Mouse (Mus musculus) limb, embryonic 11.5 days (tissue): ENCODE measurements at regions not wholly inside any gene's neighbourhood (a gene's known extent, or its start where the extent isn't known, plus 50 kb on each side); places are given as distances from the start of the nearest gene placed in this dataset.

ENCODE experiments used
- ATAC-seq: fragments of 200-750 bp; cut with Nextera tagmentation; 2 replicates; pipeline ENCODE4 v1.8.0; 2017; ENCODE audit warnings: low read depth; ENCODE audit not compliant: insufficient number of reproducible peaks, low FRiP score, low TSS enrichment
- DNase-seq: peaks from one replicate; pipeline ENCODE4 v3.0.0-alpha.2; 2015; ENCODE audit warnings: low spot score
- H3K27ac ChIP-seq: fragments of 300-500 bp; sonication (generic); replicated peaks from 2 replicates; pipeline ENCODE4 v1.5.1; 2014; ENCODE audit warnings: low read depth, mild to moderate bottlenecking, low read length
- H3K27me3 ChIP-seq: fragments of 300-500 bp; sonication (generic); 2 replicates; pipeline ENCODE4 v1.6.1; 2014; ENCODE audit warnings: mild to moderate bottlenecking, low read length, mixed read lengths; ENCODE audit not compliant: control insufficient read depth, insufficient read depth
- H3K36me3 ChIP-seq: fragments of 300-500 bp; sonication (generic); 2 replicates; pipeline ENCODE4 v1.6.1; 2014; ENCODE audit warnings: mild to moderate bottlenecking, low read length, moderate library complexity, mixed read lengths; ENCODE audit not compliant: control insufficient read depth, insufficient read depth
- H3K4me1 ChIP-seq: fragments of 300-500 bp; sonication (generic); 2 replicates; pipeline ENCODE4 v1.6.1; 2014; ENCODE audit warnings: low read length, mixed read lengths; ENCODE audit not compliant: control insufficient read depth, insufficient read depth
- H3K4me2 ChIP-seq: fragments of 300-500 bp; sonication (generic); 2 replicates; pipeline ENCODE4 v1.6.1; 2014; ENCODE audit warnings: low read depth, mild to moderate bottlenecking, moderate library complexity; ENCODE audit not compliant: severe bottlenecking
- H3K4me3 ChIP-seq: fragments of 300-500 bp; sonication (generic); 2 replicates; pipeline ENCODE4 v1.5.1; 2014; ENCODE audit warnings: low read depth, low read length
- H3K9ac ChIP-seq: fragments of 300-500 bp; sonication (generic); 2 replicates; pipeline ENCODE4 v1.6.1; 2014; ENCODE audit warnings: mild to moderate bottlenecking, low read length
- H3K9me3 ChIP-seq: fragments of 300-500 bp; sonication (generic); 2 replicates; pipeline ENCODE4 v1.6.1; 2016; ENCODE audit warnings: low read length; ENCODE audit not compliant: control insufficient read depth
- WGBS: fragments of 180-500 bp; shearing (Covaris S2); extraction: QIAGEN DNeasy Blood & Tissue Kit; methylation state at CpG from one replicate; pipeline ENCODE4 v1.1.7; 2014; 5-methylcytosine and 5-hydroxymethylcytosine counted together

DNA sequence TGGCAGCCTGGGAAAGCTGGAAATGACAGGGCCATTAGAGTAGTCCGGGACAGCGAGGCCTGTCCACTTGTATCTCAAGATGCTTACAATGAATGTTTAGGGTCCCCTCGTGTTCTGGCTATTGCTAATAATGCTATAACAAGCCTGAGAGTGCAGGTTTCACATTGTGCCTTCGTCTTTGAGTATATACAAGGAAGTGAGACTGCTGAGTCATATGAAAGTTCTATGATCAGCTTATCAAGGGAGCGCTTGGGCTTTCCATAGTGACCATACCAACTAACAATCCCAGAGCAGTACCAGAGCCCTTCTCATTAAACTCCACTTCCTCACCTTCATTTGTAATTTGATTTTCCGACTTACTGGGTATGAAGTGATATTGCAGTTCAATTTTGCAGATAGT, 86.2 kb upstream of the Kitl start:
- Histone ChIP-seq H3K4me3 (no peak overlapping the region), H3K4me1 (no peaks in the 10 kb centered on the region), H3K27ac (no peak overlapping the region), H3K9ac (no peak overlapping the region), H3K36me3 (no peaks in the 10 kb centered on the region), H3K4me2 (no peak overlapping the region), H3K27me3 (no peaks in the 10 kb centered on the region), H3K9me3 (no peaks in the 10 kb centered on the region)
- ATAC-seq (no peak), DNase-seq (no peak)
- 92% methylated on average over 6 of the region's 6 CpGs for WGBS

DNA sequence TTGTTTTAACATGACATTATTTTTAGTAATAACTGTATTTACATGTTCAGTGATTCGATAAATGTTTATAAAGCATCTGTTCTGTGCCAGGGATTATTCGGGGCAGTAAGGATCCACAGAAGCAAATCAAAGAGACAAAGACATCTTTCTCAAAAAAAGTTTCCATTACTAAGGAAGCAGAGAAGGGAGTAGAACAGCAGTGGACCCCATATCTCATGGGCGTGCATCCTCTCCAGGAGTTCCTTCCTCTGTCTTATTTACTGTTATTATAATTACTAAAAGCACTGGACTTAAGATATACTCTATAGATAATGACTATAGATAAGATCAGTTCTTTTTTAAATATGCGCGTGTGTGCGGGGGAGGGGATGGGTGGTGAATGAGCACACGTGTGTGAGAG, 87.5 kb upstream of the Kitl start:
- no peak overlapping the region for H3K27ac ChIP-seq
- WGBS: 95% methylated on average over 7 of the region's 7 CpGs
- no peak overlapping the region for H3K4me3 ChIP-seq
- no peaks in the 10 kb centered on the region for H3K9me3 ChIP-seq
- H3K4me1 ChIP-seq: no peaks in the 10 kb centered on the region
- H3K36me3 ChIP-seq: no peaks in the 10 kb centered on the region
- no peak for ATAC-seq
- H3K4me2 ChIP-seq: no peak overlapping the region
- no peaks in the 10 kb centered on the region for H3K27me3 ChIP-seq
- DNase-seq: no peak
- no peak overlapping the region for H3K9ac ChIP-seq

DNA sequence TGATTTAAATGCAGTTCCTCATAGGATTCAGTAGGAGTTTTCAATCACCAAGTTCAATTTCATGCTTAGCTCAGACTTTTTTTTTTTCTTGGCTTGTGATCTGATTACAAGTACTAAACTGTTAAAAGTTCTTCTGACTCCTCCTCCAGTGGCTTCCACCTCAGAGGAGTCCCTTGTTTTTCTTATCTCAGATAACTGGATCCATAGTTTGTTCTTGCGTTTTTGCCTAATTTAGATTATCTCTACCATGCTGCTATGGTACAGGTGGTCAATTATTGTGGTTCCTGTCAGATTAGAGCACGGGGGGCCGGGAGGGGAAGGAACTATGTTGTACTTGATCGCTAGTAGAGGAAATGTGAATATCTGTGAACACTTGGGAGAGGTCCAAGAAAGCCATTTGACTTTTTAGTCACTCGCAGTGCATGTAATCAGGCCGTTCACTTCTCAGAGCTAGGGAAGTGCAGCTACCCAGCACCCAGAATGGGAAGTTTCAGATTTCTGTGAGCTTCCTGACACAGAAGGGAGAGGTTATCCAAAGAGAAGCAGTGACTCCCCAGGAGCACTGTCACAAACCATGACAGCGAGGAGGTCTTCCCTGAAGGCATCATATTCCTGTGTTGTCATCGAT, 89.0 kb upstream of the Kitl start:
- H3K9me3 ChIP-seq: no peaks in the 10 kb centered on the region
- no peaks in the 10 kb centered on the region for H3K27me3 ChIP-seq
- no peak overlapping the region for H3K4me3 ChIP-seq
- H3K27ac ChIP-seq: no peak overlapping the region
- 82% methylated on average over 8 of the region's 8 CpGs for WGBS
- DNase-seq: no peak
- H3K9ac ChIP-seq: no peak overlapping the region
- no peak for ATAC-seq
- H3K4me2 ChIP-seq: no peak overlapping the region
- H3K36me3 ChIP-seq: no peaks in the 10 kb centered on the region
- H3K4me1 ChIP-seq: no peaks in the 10 kb centered on the region

DNA sequence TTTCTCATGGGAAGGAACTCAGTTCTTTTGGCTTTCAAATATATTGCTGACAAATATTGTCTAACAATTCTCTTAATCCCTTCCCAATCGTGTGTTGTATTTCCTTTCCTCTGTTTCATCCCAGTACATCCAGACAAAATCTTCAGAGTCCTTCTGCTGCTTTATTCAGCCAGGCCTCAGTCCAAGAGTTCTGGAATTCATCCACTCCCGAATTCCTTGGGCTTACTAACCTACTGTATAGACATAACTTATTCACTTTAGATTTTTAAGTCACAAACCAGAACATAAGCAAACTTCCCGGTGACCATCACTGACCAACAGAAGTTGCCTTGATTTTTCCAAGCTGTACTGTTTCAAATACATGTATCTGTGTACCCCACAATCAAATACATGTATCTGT, 90.9 kb upstream of the Kitl start:
- Histone ChIP-seq H3K9ac (no peak overlapping the region), H3K9me3 (no peaks in the 10 kb centered on the region), H3K4me3 (no peak overlapping the region), H3K36me3 (no peaks in the 10 kb centered on the region), H3K4me1 (no peaks in the 10 kb centered on the region), H3K27ac (no peak overlapping the region), H3K4me2 (no peak overlapping the region), H3K27me3 (no peaks in the 10 kb centered on the region)
- WGBS: 83% methylated on average over 3 of the region's 3 CpGs
- no peak for DNase-seq
- ATAC-seq: no peak

DNA sequence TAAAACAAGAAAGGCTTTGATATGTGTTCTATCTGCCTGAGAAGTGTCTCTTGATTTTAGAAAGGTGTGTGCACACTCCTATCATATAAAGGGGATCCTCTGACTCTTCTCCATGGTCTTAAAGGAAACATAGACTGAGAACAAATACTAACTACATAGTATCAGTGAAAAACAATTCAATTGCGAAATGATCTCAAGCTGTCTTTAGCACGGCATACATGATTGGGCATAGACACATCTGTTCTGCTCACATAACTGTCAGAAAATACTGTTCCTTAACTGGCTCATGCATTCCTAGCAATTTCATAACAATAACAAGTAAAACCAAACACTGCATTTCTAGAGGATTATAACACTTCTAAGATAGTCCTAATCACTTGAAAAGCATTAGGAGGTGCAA, 95.5 kb upstream of the Kitl start:
- 89% methylated on average over 2 of the region's 2 CpGs for WGBS

DNA sequence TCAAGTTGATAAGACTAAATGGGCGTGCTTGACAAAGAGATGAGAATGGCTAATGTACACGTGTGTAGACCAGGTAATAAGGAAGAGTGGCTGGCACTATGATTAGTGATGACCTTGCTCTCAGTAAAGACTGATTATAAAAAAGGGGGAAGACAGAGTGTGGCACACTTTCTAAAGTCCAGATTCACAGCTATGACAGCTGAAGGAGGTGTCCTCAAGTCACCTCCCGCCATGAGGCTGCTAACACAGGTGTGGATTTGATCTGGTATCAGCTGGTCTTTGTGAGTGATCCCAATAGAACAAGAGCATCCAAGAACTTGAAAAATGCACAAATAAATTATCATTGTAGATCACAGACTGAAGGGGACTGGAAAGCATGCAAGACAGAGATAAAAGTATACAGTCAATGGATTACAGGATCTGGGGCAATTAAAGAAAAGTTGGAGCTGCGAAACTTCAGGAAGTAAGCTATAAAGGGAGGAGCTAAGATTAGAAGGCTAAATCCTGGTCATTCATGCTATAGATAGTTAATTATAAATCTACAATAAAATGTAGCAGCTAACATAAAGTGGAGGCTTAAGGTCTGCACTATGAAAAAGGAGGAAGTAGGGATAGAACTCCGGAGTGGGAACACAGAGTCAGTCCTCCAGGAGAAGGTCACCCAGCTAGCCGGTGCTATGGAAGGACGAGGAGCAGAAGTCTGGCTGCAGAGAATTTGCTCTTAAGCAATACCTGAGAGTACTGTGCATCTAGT, 96.7 kb upstream of the Kitl start:
- H3K27me3 ChIP-seq: no peaks in the 10 kb centered on the region
- WGBS: 93% methylated on average over 7 of the region's 7 CpGs
- no peak overlapping the region for H3K4me2 ChIP-seq
- no peak overlapping the region for H3K9ac ChIP-seq
- H3K27ac ChIP-seq: no peak overlapping the region
- ATAC-seq: no peak
- no peak overlapping the region for H3K4me3 ChIP-seq
- no peaks in the 10 kb centered on the region for H3K4me1 ChIP-seq
- DNase-seq: no peak
- no peaks in the 10 kb centered on the region for H3K9me3 ChIP-seq
- H3K36me3 ChIP-seq: no peaks in the 10 kb centered on the region

More for the DNA sequence above, 95.5 kb upstream of the Kitl start:
- ATAC-seq (no peak), DNase-seq (no peak)
- H3K9me3 ChIP-seq: no peaks in the 10 kb centered on the region
- no peak overlapping the region for H3K9ac ChIP-seq
- H3K27me3 ChIP-seq: no peaks in the 10 kb centered on the region
- no peak overlapping the region for H3K4me3 ChIP-seq
- no peaks in the 10 kb centered on the region for H3K4me1 ChIP-seq
- no peak overlapping the region for H3K4me2 ChIP-seq
- H3K36me3 ChIP-seq: no peaks in the 10 kb centered on the region
- H3K27ac ChIP-seq: no peak overlapping the region

DNA sequence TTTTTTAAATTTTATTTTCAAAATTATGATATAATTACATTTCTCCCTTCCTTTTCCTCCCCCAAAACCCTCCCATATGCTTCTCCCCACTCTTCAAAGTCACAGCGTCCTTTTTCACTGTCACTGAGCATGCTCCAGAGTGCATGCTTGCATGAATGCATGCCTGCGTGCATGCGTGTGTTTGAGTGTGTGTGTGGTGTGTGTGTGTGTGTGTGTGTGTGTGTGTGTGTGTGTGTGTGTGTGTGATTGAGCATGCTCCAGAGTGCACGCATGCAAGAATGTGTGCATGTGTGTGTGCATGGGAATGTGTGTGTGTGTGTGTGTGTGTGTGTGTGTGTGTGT, 101.6 kb upstream of the Kitl start:
- no peak overlapping the region for H3K4me2 ChIP-seq
- ATAC-seq (no peak), DNase-seq (no peak)
- H3K36me3 ChIP-seq: no peaks in the 10 kb centered on the region
- no peak overlapping the region for H3K4me3 ChIP-seq
- H3K27ac ChIP-seq: no peak overlapping the region
- no peaks in the 10 kb centered on the region for H3K4me1 ChIP-seq
- no peak overlapping the region for H3K9ac ChIP-seq
- H3K9me3 ChIP-seq: no peaks in the 10 kb centered on the region
- no peaks in the 10 kb centered on the region for H3K27me3 ChIP-seq
- 88% methylated on average over 4 of the region's 4 CpGs for WGBS

DNA sequence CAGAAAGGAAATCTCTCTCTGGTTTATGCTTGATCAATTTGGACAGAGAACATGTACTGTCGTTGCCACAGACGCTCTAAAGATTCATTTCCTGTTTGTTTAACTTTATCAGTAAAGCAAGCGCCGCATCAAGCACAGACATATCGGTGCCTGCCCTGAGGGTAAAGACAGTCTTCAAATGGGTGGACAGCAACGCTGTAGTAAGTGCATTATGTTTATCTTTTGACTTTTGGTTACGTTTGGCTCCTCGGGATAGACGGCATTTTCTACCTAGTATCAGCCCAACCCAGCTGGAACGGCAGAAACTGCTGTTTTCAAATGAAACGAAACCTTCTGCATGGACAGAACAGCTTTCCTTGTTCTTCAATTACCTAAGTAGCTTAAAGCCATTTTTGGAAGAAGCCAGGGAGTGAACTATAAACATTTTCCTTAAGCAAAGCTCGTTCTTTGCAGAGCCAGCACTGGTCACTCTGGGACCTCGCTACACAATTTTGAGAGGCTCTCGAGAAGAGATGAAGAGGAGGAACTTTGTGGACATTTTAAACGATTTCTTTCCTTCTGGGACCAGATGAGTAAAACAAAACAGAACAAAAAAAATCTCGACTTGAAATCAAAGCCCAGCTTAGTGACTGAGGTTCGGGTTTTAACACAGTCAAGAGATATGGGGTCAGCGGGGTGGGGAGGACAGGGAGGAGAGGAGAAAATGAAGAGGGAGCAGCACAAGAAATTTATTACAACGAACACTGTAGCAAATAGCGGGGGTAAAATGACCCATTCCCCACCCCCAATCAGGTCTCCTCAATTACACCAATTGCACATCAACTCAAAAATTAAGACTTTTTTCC, 102.2 kb upstream of the Kitl start:
- H3K4me1 ChIP-seq: no peaks in the 10 kb centered on the region
- no peaks in the 10 kb centered on the region for H3K36me3 ChIP-seq
- no peaks in the 10 kb centered on the region for H3K9me3 ChIP-seq
- no peak overlapping the region for H3K4me2 ChIP-seq
- DNase-seq (no peak), ATAC-seq (no peak)
- H3K27me3 ChIP-seq: no peaks in the 10 kb centered on the region
- no peak overlapping the region for H3K4me3 ChIP-seq
- 63% methylated on average over 20 of the region's 20 CpGs for WGBS
- no peak overlapping the region for H3K27ac ChIP-seq
- H3K9ac ChIP-seq: no peak overlapping the region
